Mouse (Mus musculus) brain, embryonic 14.5 days (tissue): Measurements from ENCODE around the gene Them5.

ENCODE experiments used
- CTCF ChIP-seq: fragments of 200-500 bp; IDR thresholded peaks from 2 replicates; pipeline ENCODE4 v1.5.1; 2012; ENCODE audit warnings: inconsistent platforms, mild to moderate bottlenecking, moderate library complexity, borderline replicate concordance; ENCODE audit not compliant: insufficient read depth, insufficient read length; ENCODE audit errors: extremely low read depth
- POLR2A ChIP-seq: fragments of 200-500 bp; IDR thresholded peaks from 2 replicates; pipeline ENCODE4 v1.6.1; 2012; ENCODE audit warnings: mild to moderate bottlenecking, inconsistent platforms, borderline replicate concordance; ENCODE audit not compliant: poor library complexity, insufficient read depth, insufficient read length, severe bottlenecking; ENCODE audit errors: extremely low read depth

DNA sequence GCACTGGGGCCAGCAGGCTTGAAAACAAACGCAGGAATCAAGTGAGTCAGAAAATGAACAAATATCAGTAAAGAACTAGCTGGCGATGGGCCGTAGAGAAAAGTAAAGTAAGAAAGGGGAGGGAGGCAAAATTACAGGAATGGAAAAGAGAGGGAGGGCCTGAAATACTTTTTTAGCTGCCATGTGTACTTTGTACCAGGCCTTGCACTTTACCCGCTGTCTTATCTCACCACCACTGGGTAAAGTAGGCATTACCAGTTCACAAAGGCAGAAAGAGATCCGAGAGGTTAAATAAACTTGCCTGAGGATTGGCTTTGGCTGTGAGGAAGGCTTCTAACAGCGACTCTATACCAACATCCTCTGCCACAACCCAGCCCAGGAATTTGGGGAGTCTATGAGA lies 25.6 kb downstream of the Them5 start:
- TF ChIP-seq CTCF = no peak
- TF ChIP-seq POLR2A = no peak
